Mouse (Mus musculus) embryonic facial prominence, embryonic 11.5 days (tissue): ENCODE measurements around the gene Acot11. TPM values are rescaled to one million over a fixed set of nuclear protein-coding genes. Genes with fewer than 3 reads are reported as not detected.
"Not testable (repeated sequence)": the region's sequence is repeated elsewhere in the genome, so short reads cannot be mapped to it uniquely, and the experiment has no call there.

ENCODE experiments used
- ATAC-seq: fragments of 200-750 bp; cut with Nextera tagmentation; replicated peaks from 2 replicates; pipeline ENCODE4 v1.8.0; 2017; ENCODE audit warnings: low read depth; ENCODE audit not compliant: insufficient number of reproducible peaks, low FRiP score, low TSS enrichment
- DNase-seq: peaks from one replicate; pipeline ENCODE4 v3.0.0-alpha.2; 2015; ENCODE audit warnings: low spot score
- H3K27ac ChIP-seq: fragments of 300-500 bp; sonication (generic); replicated peaks from 2 replicates; pipeline ENCODE4 v1.5.1; 2014; ENCODE audit warnings: mild to moderate bottlenecking, low read depth, low read length, control low read depth
- H3K27me3 ChIP-seq: fragments of 300-500 bp; sonication (generic); 2 replicates; pipeline ENCODE4 v1.6.1; 2014; ENCODE audit warnings: mild to moderate bottlenecking, low read length, moderate library complexity, mixed read lengths; ENCODE audit not compliant: control insufficient read depth, insufficient read depth
- H3K36me3 ChIP-seq: fragments of 300-500 bp; sonication (generic); replicated peaks from 2 replicates; pipeline ENCODE4 v1.6.1; 2014; ENCODE audit warnings: low read depth, mild to moderate bottlenecking, low read length, moderate library complexity, mixed read lengths; ENCODE audit not compliant: control insufficient read depth, insufficient read depth
- H3K4me1 ChIP-seq: fragments of 300-500 bp; sonication (generic); 2 replicates; pipeline ENCODE4 v1.6.1; 2014; ENCODE audit warnings: low read length, mixed read lengths; ENCODE audit not compliant: control insufficient read depth, insufficient read depth
- H3K4me2 ChIP-seq: fragments of 300-500 bp; sonication (generic); 2 replicates; pipeline ENCODE4 v1.6.1; 2014; ENCODE audit warnings: low read depth, mild to moderate bottlenecking, control low read depth, low read length, moderate library complexity
- H3K4me3 ChIP-seq: fragments of 300-500 bp; sonication (generic); 2 replicates; pipeline ENCODE4 v1.5.1; 2014; ENCODE audit warnings: low read depth, low read length, control low read depth
- H3K9ac ChIP-seq: fragments of 300-500 bp; sonication (generic); replicated peaks from 2 replicates; pipeline ENCODE4 v1.6.1; 2014; ENCODE audit warnings: mild to moderate bottlenecking, control low read depth, low read length
- H3K9me3 ChIP-seq: fragments of 300-500 bp; sonication (generic); replicated peaks from 2 replicates; pipeline ENCODE4 v1.6.1; 2016; ENCODE audit warnings: mild to moderate bottlenecking, low read length, inconsistent platforms, mixed read lengths; ENCODE audit not compliant: control insufficient read depth
- WGBS: fragments of 180-500 bp; shearing (Covaris S2); extraction: QIAGEN DNeasy Blood & Tissue Kit; methylation state at CpG from one replicate; pipeline ENCODE4 v1.1.7; 2014; 5-methylcytosine and 5-hydroxymethylcytosine counted together
- polyA plus RNA-seq: library from polyadenylated mRNA; unstranded; fragments of >200 nt; fragmentation: Nextera tagmentation; extraction: Ambion mirVana; gene quantifications from 2 replicates; pipeline ENCODE4 v1.2.1, GENCODE M21; 2014

The Acot11 gene
- polyA plus RNA-seq, 1 experiment from 2014 or later = 1.1 TPM

- Histone ChIP-seq H3K27ac (no peak overlapping the region), H3K27me3 (no peaks in the 10 kb centered on the region), H3K4me2 (no peak overlapping the region), H3K9ac (no peak overlapping the region), H3K36me3 (no peaks in the 10 kb centered on the region), H3K4me3 (no peak overlapping the region), H3K4me1 (no peaks in the 10 kb centered on the region), H3K9me3 (no peaks in the 10 kb centered on the region)
- DNase-seq (no peak), ATAC-seq (no peak)
These were observed 12.5 kb downstream of the Acot11 start for GRCm38 (mm10) chr4:106792276-106792675.

GRCm38 (mm10) chr4:106790938-106791337, 13.9 kb downstream of the Acot11 start:
- H3K9me3 ChIP-seq = no peaks in the 10 kb centered on the region
- DNase-seq (no peak), ATAC-seq (no peak)
- H3K9ac ChIP-seq = no peak overlapping the region
- H3K4me3 ChIP-seq = no peak overlapping the region
- peaks cover 6% of the 10 kb centered on the region; the same call in 1 of the 2 replicates for H3K4me1 ChIP-seq
- 94% methylated on average over 1 of the region's 1 CpGs for WGBS
- H3K27ac ChIP-seq = no peak overlapping the region
- H3K27me3 ChIP-seq = no peaks in the 10 kb centered on the region
- no peaks in the 10 kb centered on the region for H3K36me3 ChIP-seq
- no peak overlapping the region for H3K4me2 ChIP-seq

- H3K36me3 ChIP-seq, H3K27ac ChIP-seq, H3K4me3 ChIP-seq, H3K27me3 ChIP-seq, DNase-seq, H3K9me3 ChIP-seq, H3K4me1 ChIP-seq, ATAC-seq, H3K4me2 ChIP-seq, H3K9ac ChIP-seq: not testable (repeated sequence)
- 87% methylated on average over 5 of the region's 5 CpGs for WGBS
These were observed 14.6 kb downstream of the Acot11 start for GRCm38 (mm10) chr4:106790218-106790617.

GRCm38 (mm10) chr4:106789705-106790104, 15.1 kb downstream of the Acot11 start:
- no peaks in the 10 kb centered on the region for H3K36me3 ChIP-seq
- no peak overlapping the region for H3K4me3 ChIP-seq
- no peaks in the 10 kb centered on the region for H3K27me3 ChIP-seq
- H3K9me3 ChIP-seq = no peaks in the 10 kb centered on the region
- DNase-seq = no peak
- H3K4me1 ChIP-seq = peaks cover 6% of the 10 kb centered on the region
- H3K27ac ChIP-seq = no peak overlapping the region
- no peak overlapping the region for H3K4me2 ChIP-seq
- WGBS = 76% methylated on average over 9 of the region's 9 CpGs
- no peak overlapping the region for H3K9ac ChIP-seq
- ATAC-seq = no peak

- DNase-seq = no peak
- Histone ChIP-seq H3K9me3 (no peaks in the 10 kb centered on the region), H3K4me1 (peaks cover 6% of the 10 kb centered on the region), H3K27ac (no peak overlapping the region), H3K9ac (no peak overlapping the region), H3K27me3 (no peaks in the 10 kb centered on the region), H3K36me3 (no peaks in the 10 kb centered on the region), H3K4me2 (no peak overlapping the region), H3K4me3 (no peak overlapping the region)
- no peak for ATAC-seq
- WGBS = 84% methylated on average over 11 of the region's 11 CpGs
These were observed 16.2 kb downstream of the Acot11 start for GRCm38 (mm10) chr4:106788627-106789026.

- Histone ChIP-seq H3K4me1 (peaks cover 6% of the 10 kb centered on the region), H3K9ac (no peak overlapping the region), H3K27ac (no peak overlapping the region), H3K9me3 (no peaks in the 10 kb centered on the region), H3K4me2 (no peak overlapping the region), H3K36me3 (no peaks in the 10 kb centered on the region), H3K27me3 (no peaks in the 10 kb centered on the region), H3K4me3 (no peak overlapping the region)
- WGBS = 54% methylated on average over 7 of the region's 7 CpGs
- ATAC-seq (no peak), DNase-seq (peak; percentile 62)
These were observed 17.0 kb downstream of the Acot11 start for GRCm38 (mm10) chr4:106787830-106788229.

- peak; percentile 82 for ATAC-seq
- peaks cover 6% of the 10 kb centered on the region for H3K4me1 ChIP-seq
- no peaks in the 10 kb centered on the region for H3K36me3 ChIP-seq
- H3K9ac ChIP-seq = peak overlapping the region; percentile 39; the same call in 1 of the 2 replicates
- no peak overlapping the region for H3K4me2 ChIP-seq
- no peak overlapping the region for H3K4me3 ChIP-seq
- peak; percentile 80 for DNase-seq
- H3K9me3 ChIP-seq = no peaks in the 10 kb centered on the region
- 15% methylated on average over 4 of the region's 5 CpGs for WGBS
- H3K27ac ChIP-seq = peak overlapping the region; percentile 74
- H3K27me3 ChIP-seq = no peaks in the 10 kb centered on the region
These were observed 18.9 kb downstream of the Acot11 start for GRCm38 (mm10) chr4:106785753-106786540.

GRCm38 (mm10) chr4:106785345-106785744, 19.5 kb downstream of the Acot11 start:
- Histone ChIP-seq H3K27ac (peak overlapping the region; percentile 74), H3K9me3 (no peaks in the 10 kb centered on the region), H3K36me3 (no peaks in the 10 kb centered on the region), H3K4me1 (peaks cover 6% of the 10 kb centered on the region), H3K27me3 (no peaks in the 10 kb centered on the region), H3K4me3 (no peak overlapping the region), H3K9ac (no peak overlapping the region), H3K4me2 (no peak overlapping the region)
- 58% methylated on average over 7 of the region's 7 CpGs for WGBS
- no peak for DNase-seq
- peak; percentile 29; the same call in 1 of the 2 replicates for ATAC-seq
